Mouse (Mus musculus): Measurements from ENCODE around the gene Eif1. TPM values are rescaled to one million over a fixed set of nuclear protein-coding genes. Genes with fewer than 3 reads are reported as not detected.
"Not testable (repeated sequence)": the region's sequence is repeated elsewhere in the genome, so short reads cannot be mapped to it uniquely, and the experiment has no call there.

Eif1 gene
- polyA plus RNA-seq, 1 experiment from 2014 or later, result 1,522 TPM

DNA sequence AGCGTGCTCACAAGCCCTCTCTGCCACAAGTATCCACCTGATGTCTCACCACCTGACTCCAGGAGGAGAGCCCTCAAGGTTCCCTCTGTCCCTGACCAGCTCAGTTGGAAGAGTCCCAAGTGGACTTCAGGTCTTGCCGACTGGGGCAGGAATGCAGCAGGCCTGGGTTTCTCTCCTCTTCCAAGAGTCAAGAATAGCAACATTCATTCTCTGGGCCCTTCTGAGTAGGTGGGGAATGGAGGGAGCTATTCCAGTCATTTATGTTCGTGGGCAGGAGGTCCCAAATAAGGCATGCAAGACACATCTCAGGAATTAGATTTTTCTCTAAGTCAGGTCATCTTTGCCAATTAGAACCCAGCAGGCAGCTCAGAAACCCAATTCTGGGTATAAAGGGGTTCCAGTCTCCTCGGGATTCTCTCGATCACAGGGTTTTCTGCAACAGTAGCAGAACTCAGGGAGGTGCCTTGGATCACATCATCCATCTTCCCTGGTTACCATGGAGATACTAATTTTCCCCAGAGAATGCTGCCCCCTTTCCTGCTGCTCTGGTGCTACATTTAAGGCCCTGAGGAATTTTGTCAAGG lies 7.5 kb upstream of the Eif1 start:
- WGBS, result 28% methylated on average over 5 of the region's 5 CpGs
- Histone ChIP-seq H3K9me3 (replicated peaks) (no peaks in the 10 kb centered on the region), H3K27ac (ENCODE audit: poor library complexity, severe bottlenecking) (peak overlapping the region; percentile 78), H3K4me2 (peak overlapping the region; percentile 13; the same call in 1 of the 2 replicates), H3K4me1 (replicated peaks) (peaks cover 9% of the 10 kb centered on the region), H3K4me3 (no peak overlapping the region), H3K9ac (no peak overlapping the region), H3K27me3 (replicated peaks) (no peaks in the 10 kb centered on the region), H3K36me3 (no peaks in the 10 kb centered on the region)
- ATAC-seq (ENCODE audit: insufficient number of reproducible peaks, low FRiP score), result no peak

DNA sequence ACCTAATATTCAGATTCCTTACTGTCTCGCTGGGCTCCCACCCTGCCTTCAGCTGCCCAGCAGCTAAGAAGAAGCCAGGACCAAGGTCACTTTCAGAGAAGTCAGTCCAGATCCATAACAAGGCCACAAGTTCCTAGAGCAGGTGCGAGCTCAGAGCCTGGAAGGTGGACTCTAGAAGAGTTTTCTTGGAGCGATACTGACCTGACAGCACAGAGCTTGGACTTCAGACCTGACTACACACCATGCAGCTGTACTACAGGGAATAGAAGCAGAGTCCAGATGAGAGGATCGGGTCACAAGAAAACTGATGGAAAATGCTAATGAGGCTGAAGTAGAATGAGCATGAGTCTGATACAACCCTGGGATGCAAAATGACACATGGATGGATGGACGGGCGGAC lies 6.3 kb upstream of the Eif1 start:
- no peak for ATAC-seq (ENCODE audit: insufficient number of reproducible peaks, low FRiP score)
- Histone ChIP-seq H3K27ac (ENCODE audit: poor library complexity, severe bottlenecking) (no peak overlapping the region), H3K4me1 (replicated peaks) (peaks cover 9% of the 10 kb centered on the region)

DNA sequence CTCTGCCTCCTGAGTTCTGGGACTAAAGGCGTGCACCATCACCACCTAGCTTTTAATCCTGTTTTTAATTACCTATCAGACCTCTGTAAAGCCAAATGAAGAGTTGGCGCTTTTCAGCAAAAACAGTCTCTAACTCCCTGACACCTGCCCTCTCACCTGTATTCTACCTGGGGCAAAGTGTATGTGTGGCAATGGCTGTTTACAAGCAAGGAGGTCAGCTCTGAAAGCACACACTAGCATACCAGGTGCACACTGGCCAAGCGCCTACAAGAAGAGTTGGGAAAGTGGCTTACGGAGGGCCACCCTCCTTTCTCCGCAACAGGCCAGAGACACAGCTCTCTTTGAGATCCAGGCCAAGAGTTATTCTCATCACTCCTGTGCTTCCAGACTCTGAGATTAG lies 4.2 kb upstream of the Eif1 start:
- no peak overlapping the region for H3K9ac ChIP-seq
- H3K9me3 ChIP-seq (replicated peaks), result no peaks in the 10 kb centered on the region
- H3K27ac ChIP-seq (ENCODE audit: poor library complexity, severe bottlenecking), result no peak overlapping the region
- peaks cover under 1% of the 10 kb centered on the region; the same call in 1 of the 2 replicates for H3K36me3 ChIP-seq
- no peak overlapping the region for H3K4me2 ChIP-seq
- ATAC-seq (ENCODE audit: insufficient number of reproducible peaks, low FRiP score), result no peak
- H3K27me3 ChIP-seq (replicated peaks), result no peaks in the 10 kb centered on the region
- H3K4me3 ChIP-seq, result no peak overlapping the region
- peaks cover 9% of the 10 kb centered on the region for H3K4me1 ChIP-seq (replicated peaks)
- WGBS, result 87% methylated on average over 5 of the region's 5 CpGs

More for the DNA sequence above, 6.3 kb upstream of the Eif1 start:
- H3K9ac ChIP-seq, result no peak overlapping the region
- H3K36me3 ChIP-seq, result no peaks in the 10 kb centered on the region
- no peaks in the 10 kb centered on the region for H3K27me3 ChIP-seq (replicated peaks)
- no peak overlapping the region for H3K4me3 ChIP-seq
- WGBS, result 87% methylated on average over 6 of the region's 6 CpGs
- no peaks in the 10 kb centered on the region for H3K9me3 ChIP-seq (replicated peaks)
- no peak overlapping the region for H3K4me2 ChIP-seq

DNA sequence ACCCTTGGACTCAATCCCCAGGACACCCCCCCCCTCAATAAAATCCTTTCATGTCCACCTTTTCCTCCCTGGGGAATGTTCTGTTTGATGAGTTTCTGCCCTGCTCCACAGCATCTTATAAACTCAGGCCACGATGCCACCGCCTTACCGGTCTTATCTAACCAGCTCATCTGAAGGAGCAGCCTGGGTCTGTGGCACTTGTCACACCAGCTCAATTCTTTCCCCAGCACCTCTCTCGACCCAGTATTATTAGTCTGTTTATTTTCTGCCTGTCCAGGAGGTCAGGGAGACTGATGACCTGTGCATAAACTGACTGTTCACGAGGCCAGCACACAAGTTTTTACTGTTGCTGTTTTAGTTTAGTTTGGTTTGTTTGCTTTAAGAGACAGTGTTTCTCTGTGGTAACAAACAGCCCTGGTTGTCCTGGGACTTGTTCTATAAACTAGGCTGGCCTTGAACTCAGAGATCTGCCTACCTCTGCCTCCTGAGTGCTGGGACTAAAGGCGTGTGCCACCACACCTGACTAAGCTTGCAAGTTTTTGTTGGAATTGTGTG lies 1.8 kb upstream of the Eif1 start:
- H3K27me3 ChIP-seq (replicated peaks), result no peaks in the 10 kb centered on the region
- no peaks in the 10 kb centered on the region for H3K9me3 ChIP-seq (replicated peaks)
- peaks cover 22% of the 10 kb centered on the region for H3K36me3 ChIP-seq
- H3K27ac ChIP-seq (ENCODE audit: poor library complexity, severe bottlenecking), result no peak overlapping the region
- H3K4me2 ChIP-seq, result no peak overlapping the region
- H3K4me3 ChIP-seq, result no peak overlapping the region
- peaks cover 11% of the 10 kb centered on the region; the same call in 1 of the 2 replicates for H3K4me1 ChIP-seq (replicated peaks)
- 56% methylated on average over 6 of the region's 6 CpGs for WGBS
- H3K9ac ChIP-seq, result no peak overlapping the region
- no peak for ATAC-seq (ENCODE audit: insufficient number of reproducible peaks, low FRiP score)

DNA sequence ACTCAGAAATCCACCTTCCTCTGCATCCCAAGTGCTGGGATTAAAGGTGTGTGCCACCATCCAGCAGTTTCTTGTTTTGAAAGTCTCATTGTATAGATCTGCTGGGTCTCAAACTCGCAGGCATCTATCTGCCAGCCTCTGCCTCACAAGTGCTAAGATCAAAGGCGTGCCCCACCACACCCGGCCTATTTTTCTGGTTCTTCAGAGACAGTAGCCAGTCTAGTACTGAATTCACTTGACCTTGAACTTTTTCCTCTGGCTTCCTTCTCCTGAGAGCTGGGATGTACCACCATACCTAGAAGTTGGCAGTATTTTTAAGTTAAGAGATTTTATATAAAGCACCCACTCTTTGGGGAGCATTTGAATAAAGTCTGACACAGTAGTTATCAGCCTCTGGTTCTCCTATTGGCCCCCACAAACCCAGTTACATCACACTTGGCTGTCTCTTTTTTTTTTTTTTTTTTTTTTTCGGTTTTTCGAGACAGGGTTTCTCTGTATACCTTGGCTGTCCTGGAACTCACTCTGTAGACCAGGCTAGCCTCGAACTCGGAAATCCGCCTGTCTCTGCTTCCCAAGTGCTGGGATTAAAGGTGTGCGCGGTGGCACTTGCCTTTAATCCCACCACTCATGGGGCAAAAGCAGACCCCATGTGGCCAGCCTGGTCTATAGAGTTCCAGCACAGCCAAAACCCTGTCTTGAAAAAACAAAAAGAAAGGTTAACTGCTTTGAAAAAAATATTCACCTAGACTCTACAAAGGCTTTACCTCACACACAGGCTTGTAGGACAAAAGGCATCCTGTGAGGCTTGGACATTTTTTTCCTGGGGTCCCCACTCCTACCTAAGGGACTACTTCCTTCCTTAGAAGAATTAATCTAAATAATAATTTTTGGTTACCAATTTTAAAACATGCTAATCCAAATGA lies 895 bp upstream of the Eif1 start:
- Histone ChIP-seq H3K4me1 (replicated peaks) (peaks cover 11% of the 10 kb centered on the region; the same call in 1 of the 2 replicates), H3K36me3 (peaks cover 22% of the 10 kb centered on the region), H3K9me3 (replicated peaks) (no peaks in the 10 kb centered on the region), H3K4me3 (peak overlapping the region; percentile 91), H3K27me3 (replicated peaks) (no peaks in the 10 kb centered on the region), H3K27ac (ENCODE audit: poor library complexity, severe bottlenecking) (no peak overlapping the region), H3K4me2 (peak overlapping the region; percentile 65), H3K9ac (peak overlapping the region; percentile 49; the same call in 1 of the 2 replicates)
- 72% methylated on average over 10 of the region's 10 CpGs for WGBS
- no peak for ATAC-seq (ENCODE audit: insufficient number of reproducible peaks, low FRiP score)

DNA sequence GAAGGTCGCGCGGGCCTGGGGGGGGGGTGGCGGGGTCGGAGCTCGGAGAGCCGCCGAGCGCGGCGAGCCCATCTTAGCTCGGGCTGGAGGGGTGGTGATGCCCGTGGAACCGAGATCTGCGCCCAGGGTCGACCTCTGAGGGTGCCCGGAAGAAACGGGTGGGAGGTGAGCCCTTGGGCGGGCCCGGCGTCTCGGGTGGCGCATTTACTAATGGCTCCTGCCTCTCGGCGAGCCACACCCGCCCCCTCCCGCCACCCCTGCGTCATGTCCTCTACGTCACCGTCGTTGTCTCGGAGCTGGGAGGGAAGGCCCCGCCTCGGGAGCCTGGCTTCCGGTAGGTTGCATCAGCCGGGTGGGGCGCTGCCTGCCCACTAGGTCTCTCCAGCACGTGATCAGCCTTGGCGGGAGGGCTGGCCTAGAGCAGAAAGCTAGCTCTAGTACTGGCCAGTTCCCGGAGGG lies 516 bp downstream of the Eif1 start:
- Histone ChIP-seq H3K36me3 (peaks cover 22% of the 10 kb centered on the region), H3K27me3 (replicated peaks) (no peaks in the 10 kb centered on the region), H3K4me2 (peak overlapping the region; percentile 96), H3K27ac (ENCODE audit: poor library complexity, severe bottlenecking) (peak overlapping the region; percentile 100), H3K9ac (peak overlapping the region; percentile 99), H3K9me3 (replicated peaks) (no peaks in the 10 kb centered on the region), H3K4me1 (replicated peaks) (peaks cover 11% of the 10 kb centered on the region; the same call in 1 of the 2 replicates), H3K4me3 (peak overlapping the region; percentile 91)
- under 1% methylated on average over 40 of the region's 40 CpGs for WGBS
- ATAC-seq (ENCODE audit: insufficient number of reproducible peaks, low FRiP score), result peak; percentile 93

DNA sequence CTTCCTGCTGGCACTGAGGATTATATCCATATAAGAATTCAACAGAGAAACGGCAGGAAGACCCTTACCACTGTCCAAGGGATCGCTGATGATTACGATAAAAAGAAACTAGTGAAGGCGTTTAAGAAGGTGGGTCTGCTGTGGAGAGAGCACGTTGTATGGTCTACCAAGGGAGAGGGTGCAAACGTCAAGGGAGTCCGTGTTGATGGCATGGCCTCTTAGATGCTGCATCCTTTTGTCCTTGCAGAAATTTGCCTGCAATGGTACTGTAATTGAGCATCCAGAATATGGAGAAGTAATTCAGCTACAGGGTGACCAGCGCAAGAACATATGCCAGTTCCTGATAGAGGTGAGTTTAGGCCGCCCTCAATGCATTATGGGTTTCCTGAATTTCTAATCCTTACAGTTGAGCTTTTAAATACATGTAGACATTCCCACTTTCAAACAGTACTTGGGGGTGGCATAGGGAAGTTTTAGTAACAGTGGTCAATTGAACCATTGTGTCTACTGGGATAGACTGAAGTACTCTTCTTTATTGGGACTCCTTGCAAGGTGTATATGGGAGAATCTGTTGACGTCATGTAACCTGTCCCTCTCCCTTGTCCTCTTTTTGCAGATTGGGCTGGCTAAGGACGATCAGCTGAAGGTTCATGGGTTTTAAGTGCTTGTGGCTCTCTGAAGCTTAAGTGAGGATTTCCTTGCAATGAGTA lies 1.2 kb downstream of the Eif1 start:
- H3K4me2 ChIP-seq, result peak overlapping the region; percentile 96
- H3K27me3 ChIP-seq (replicated peaks); ATAC-seq (ENCODE audit: insufficient number of reproducible peaks, low FRiP score); H3K9me3 ChIP-seq (replicated peaks): not testable (repeated sequence)
- peaks cover 11% of the 10 kb centered on the region; the same call in 1 of the 2 replicates for H3K4me1 ChIP-seq (replicated peaks)
- peaks cover 22% of the 10 kb centered on the region for H3K36me3 ChIP-seq
- H3K9ac ChIP-seq, result peak overlapping the region; percentile 99
- H3K27ac ChIP-seq (ENCODE audit: poor library complexity, severe bottlenecking), result peak overlapping the region; percentile 100; the same call in 1 of the 2 replicates
- 18% methylated on average over 11 of the region's 11 CpGs for WGBS
- peak overlapping the region; percentile 91 for H3K4me3 ChIP-seq

DNA sequence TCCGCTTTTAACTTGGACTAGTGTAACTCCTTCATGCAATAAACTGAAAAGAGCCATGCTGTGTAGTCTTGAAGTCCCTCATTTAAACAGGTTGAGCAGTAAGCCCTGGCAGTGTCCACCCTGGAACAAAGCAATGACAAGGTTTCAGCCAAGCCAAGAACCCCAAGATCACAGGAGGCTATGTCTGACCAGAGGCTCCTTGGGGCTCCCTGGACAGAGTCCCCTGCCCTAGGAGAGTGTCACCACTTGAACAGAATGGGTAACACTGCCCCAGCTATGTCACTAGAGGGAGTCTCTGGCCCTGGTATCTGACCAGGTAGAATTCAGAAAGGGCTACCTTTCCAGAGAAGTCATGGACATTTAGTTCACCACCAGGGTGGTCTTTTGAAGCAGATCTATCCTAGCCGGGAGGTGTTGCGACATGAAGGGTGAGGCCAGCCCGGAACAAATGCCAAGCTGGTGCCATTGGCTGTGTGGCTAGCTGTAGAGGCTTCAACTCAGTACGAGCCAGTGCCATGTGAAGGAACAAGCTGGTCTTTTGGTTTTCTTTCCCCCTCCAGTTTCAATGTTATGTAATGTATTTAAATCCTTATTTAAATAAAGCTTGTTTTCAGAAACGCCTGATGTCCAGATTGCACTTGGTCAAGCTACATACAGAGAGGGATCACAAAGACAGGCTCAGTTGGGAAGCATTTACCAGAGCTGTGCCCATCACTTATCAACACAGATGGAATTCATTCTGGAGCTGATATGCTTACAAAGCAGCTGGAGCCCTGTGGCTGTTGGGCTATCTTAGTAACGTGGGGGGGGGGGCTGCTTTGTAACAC lies 2.0 kb downstream of the Eif1 start:
- peaks cover 22% of the 10 kb centered on the region for H3K36me3 ChIP-seq
- H3K4me2 ChIP-seq, result peak overlapping the region; percentile 96
- not testable (repeated sequence) for H3K9me3 ChIP-seq (replicated peaks); H3K4me3 ChIP-seq; ATAC-seq (ENCODE audit: insufficient number of reproducible peaks, low FRiP score); H3K27ac ChIP-seq (ENCODE audit: poor library complexity, severe bottlenecking); H3K27me3 ChIP-seq (replicated peaks); H3K9ac ChIP-seq
- 73% methylated on average over 7 of the region's 7 CpGs for WGBS
- peaks cover 12% of the 10 kb centered on the region; the same call in 1 of the 2 replicates for H3K4me1 ChIP-seq (replicated peaks)

DNA sequence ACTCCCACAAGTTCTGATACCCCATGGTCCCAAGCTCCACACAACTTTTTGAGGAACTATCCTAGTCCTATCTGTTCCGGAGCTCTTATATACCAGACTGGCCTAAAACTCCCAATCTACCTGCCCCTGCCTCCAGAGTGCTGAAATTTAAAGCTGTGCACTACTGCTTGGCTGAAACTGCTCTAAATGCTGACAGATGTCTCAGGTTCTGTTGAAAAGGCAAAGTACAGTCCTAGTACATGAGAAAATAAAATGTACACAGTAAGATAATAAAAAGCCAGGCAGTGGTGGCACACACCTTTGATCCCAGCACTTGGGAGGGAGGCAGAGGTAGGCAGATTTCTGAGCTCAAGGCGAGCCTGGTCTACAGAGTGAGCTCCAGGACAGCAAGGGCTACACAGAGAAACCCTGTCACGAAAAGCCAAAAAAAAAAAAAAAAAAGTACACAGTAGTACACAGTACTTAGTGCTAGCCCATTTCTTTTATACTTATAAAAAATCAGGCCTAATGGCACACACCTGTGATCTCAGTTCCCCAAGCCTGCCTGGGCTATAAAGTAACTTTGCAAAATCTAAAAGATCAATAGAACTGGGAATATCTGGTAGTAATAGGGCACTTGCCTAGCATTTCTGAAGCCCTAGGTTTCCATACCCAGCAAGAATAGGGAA lies 3.0 kb downstream of the Eif1 start:
- Histone ChIP-seq H3K4me3 (no peak overlapping the region), H3K36me3 (peaks cover 22% of the 10 kb centered on the region), H3K9ac (no peak overlapping the region), H3K27me3 (replicated peaks) (no peaks in the 10 kb centered on the region), H3K4me2 (no peak overlapping the region), H3K4me1 (replicated peaks) (peaks cover 23% of the 10 kb centered on the region), H3K9me3 (replicated peaks) (no peaks in the 10 kb centered on the region), H3K27ac (ENCODE audit: poor library complexity, severe bottlenecking) (no peak overlapping the region)
- 69% methylated on average over 3 of the region's 3 CpGs for WGBS
- ATAC-seq (ENCODE audit: insufficient number of reproducible peaks, low FRiP score), result no peak

DNA sequence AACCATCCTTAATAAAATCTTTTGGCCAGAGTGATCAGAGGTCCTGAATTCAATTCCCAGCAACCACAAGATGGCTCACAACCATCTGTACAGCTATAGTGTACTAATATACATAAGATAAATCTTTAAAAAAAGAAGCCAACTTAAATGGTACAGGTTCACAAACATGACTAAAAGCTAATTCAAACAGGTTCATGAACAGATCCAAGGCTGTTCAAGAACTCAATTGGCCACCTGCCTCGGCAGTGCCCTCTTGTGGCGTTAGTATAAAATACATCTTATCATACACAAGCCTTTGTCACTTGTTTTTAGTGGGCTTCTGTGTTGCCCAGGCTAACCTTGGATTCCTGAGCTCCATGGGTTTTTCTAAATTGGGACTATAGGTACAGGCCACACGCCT lies 3.9 kb downstream of the Eif1 start:
- 17% methylated on average over 3 of the region's 3 CpGs for WGBS
- Histone ChIP-seq H3K27ac (ENCODE audit: poor library complexity, severe bottlenecking) (no peak overlapping the region), H3K27me3 (replicated peaks) (no peaks in the 10 kb centered on the region), H3K9me3 (replicated peaks) (no peaks in the 10 kb centered on the region), H3K4me2 (no peak overlapping the region), H3K9ac (no peak overlapping the region), H3K4me3 (no peak overlapping the region), H3K36me3 (peaks cover 22% of the 10 kb centered on the region), H3K4me1 (replicated peaks) (peaks cover 23% of the 10 kb centered on the region)
- no peak for ATAC-seq (ENCODE audit: insufficient number of reproducible peaks, low FRiP score)

Data from heart, embryonic 12.5 days (tissue).